Mouse (Mus musculus) forebrain, postnatal 0 days (tissue): Measurements from ENCODE around the gene Gm28308. TPM values are rescaled to one million over a fixed set of nuclear protein-coding genes. Genes with fewer than 3 reads are reported as not detected.
A peak's percentile ranks its signal among the peaks of the same experiment; 100 is the strongest.

Experiments
- ATAC-seq: fragments of 200-750 bp; cut with Nextera tagmentation; 2 replicates; pipeline ENCODE4 v1.8.0; 2017; ENCODE audit warnings: mild to moderate bottlenecking, moderate library complexity
- DNase-seq: peaks from one replicate; pipeline ENCODE4 v3.0.0-alpha.2; 2015
- H3K27ac ChIP-seq: fragments of 300-500 bp; sonication (generic); 2 replicates; pipeline ENCODE4 v1.5.1; 2014; ENCODE audit warnings: low read depth, mild to moderate bottlenecking, antibody characterized with exemption, low read length, moderate library complexity, mixed read lengths
- H3K27me3 ChIP-seq: fragments of 300-500 bp; sonication (generic); 2 replicates; pipeline ENCODE4 v1.6.1; 2014; ENCODE audit warnings: mild to moderate bottlenecking, low read length, mixed read lengths; ENCODE audit not compliant: insufficient read depth
- H3K36me3 ChIP-seq: fragments of 300-500 bp; sonication (generic); 2 replicates; pipeline ENCODE4 v1.6.1; 2014; ENCODE audit warnings: mild to moderate bottlenecking, moderate library complexity; ENCODE audit not compliant: insufficient read depth
- H3K4me1 ChIP-seq: fragments of 300-500 bp; sonication (generic); 2 replicates; pipeline ENCODE4 v1.6.1; 2014; ENCODE audit warnings: antibody characterized with exemption; ENCODE audit not compliant: insufficient read depth
- H3K4me2 ChIP-seq: fragments of 300-500 bp; sonication (generic); 2 replicates; pipeline ENCODE4 v1.6.1; 2014; ENCODE audit warnings: low read depth, mild to moderate bottlenecking, moderate library complexity
- H3K4me3 ChIP-seq: fragments of 300-500 bp; sonication (generic); 2 replicates; pipeline ENCODE4 v1.5.1; 2014; ENCODE audit warnings: low read depth, low read length, mixed read lengths
- H3K9ac ChIP-seq: fragments of 300-500 bp; sonication (generic); 2 replicates; pipeline ENCODE4 v1.6.1; 2014; ENCODE audit warnings: mild to moderate bottlenecking
- H3K9me3 ChIP-seq: fragments of 300-500 bp; sonication (generic); 2 replicates; pipeline ENCODE4 v1.6.1; 2016; ENCODE audit warnings: low read length
- CTCF ChIP-seq: sonication (generic); IDR thresholded peaks from 2 replicates; pipeline ENCODE4 v1.5.1; 2016; ENCODE audit warnings: antibody characterized with exemption, control low read depth, low read depth
- WGBS: fragments of 180-500 bp; shearing (Covaris S2); extraction: QIAGEN DNeasy Blood & Tissue Kit; methylation state at CpG from one replicate; pipeline ENCODE4 v1.1.7; 2014; 5-methylcytosine and 5-hydroxymethylcytosine counted together
- polyA plus RNA-seq: library from polyadenylated mRNA; unstranded; fragments of >200 nt; fragmentation: Nextera tagmentation; extraction: Ambion mirVana; gene quantifications from 2 replicates; pipeline ENCODE4 v1.2.1, GENCODE M21; 2015
- total RNA-seq: library from RNA; depleted of rRNA; stranded (reverse); fragments of >200 nt; gene quantifications from 2 replicates; pipeline ENCODE4 v1.2.3, GENCODE M21; 2014

Gene Gm28308
- total and polyA plus RNA-seq, 2 experiments from 2014 or later, result not detected

DNA sequence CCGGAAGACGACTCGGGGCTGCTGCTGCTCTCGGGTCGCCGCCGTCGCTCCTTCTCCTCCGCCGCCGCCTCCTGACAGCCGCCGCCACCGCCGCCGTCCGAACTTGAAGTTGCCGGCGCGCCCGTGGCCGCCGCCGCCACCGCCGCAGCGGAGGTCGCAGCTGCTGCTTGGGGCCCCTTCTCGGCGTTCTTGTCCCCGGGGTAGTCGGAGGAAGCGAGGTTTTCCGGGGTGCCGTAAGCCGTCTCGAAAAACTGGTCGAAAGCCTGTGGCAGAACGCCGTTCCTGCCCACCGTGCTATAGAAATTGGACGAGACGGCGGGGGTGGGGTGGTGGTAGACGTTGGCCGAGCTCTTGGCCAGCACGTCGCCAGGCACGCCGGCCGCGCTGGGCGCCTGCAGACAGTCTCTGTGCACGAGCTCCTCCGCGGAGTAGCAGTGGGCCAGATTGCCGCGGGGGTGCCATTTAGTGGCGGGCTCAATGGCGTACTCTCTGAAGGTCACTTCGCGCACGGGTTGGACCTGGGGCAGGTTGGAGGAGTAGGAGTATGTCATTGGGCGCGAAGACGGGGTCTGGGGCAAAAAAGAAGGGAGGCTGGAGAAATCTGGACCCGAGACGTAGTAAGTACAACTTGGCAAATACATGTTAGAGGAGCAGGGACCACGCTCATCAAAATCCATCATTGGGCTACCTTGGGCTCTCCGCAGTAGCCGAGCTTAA, 32.1 kb upstream of the Gm28308 start:
- H3K4me1 ChIP-seq, result no peaks in the 10 kb centered on the region
- H3K4me3 ChIP-seq, result no peak overlapping the region
- ATAC-seq (no peak), DNase-seq (no peak)
- H3K27ac ChIP-seq, result no peak overlapping the region
- H3K9ac ChIP-seq, result no peak overlapping the region
- no peak overlapping the region for H3K4me2 ChIP-seq
- no peaks in the 10 kb centered on the region for H3K9me3 ChIP-seq
- peaks cover 97% of the 10 kb centered on the region for H3K27me3 ChIP-seq
- TF ChIP-seq CTCF, result no peak
- H3K36me3 ChIP-seq, result no peaks in the 10 kb centered on the region
- WGBS, result 2% methylated on average over 71 of the region's 71 CpGs

- H3K36me3 ChIP-seq, result no peaks in the 10 kb centered on the region
- WGBS, result 1% methylated on average over 23 of the region's 23 CpGs
- TF ChIP-seq CTCF, result no peak
- H3K4me2 ChIP-seq, result no peak overlapping the region
- H3K4me3 ChIP-seq, result no peak overlapping the region
- H3K9ac ChIP-seq, result no peak overlapping the region
- no peak overlapping the region for H3K27ac ChIP-seq
- H3K4me1 ChIP-seq, result no peaks in the 10 kb centered on the region
- no peaks in the 10 kb centered on the region for H3K9me3 ChIP-seq
- no peak for ATAC-seq
- no peak for DNase-seq
- H3K27me3 ChIP-seq, result peaks cover 97% of the 10 kb centered on the region
Measured at GRCm38 (mm10) chr6:52244471-52245039, 31.4 kb upstream of the Gm28308 start.

GRCm38 (mm10) chr6:52243681-52244121, 30.6 kb upstream of the Gm28308 start:
- no peak for ATAC-seq
- Histone ChIP-seq H3K9me3 (no peaks in the 10 kb centered on the region), H3K36me3 (no peaks in the 10 kb centered on the region), H3K4me2 (no peak overlapping the region), H3K4me3 (no peak overlapping the region), H3K4me1 (no peaks in the 10 kb centered on the region), H3K27me3 (peaks cover 98% of the 10 kb centered on the region), H3K9ac (no peak overlapping the region), H3K27ac (no peak overlapping the region)
- no peak for TF ChIP-seq CTCF
- WGBS, result 1% methylated on average over 12 of the region's 12 CpGs
- DNase-seq, result no peak

GRCm38 (mm10) chr6:52242801-52243332, 29.7 kb upstream of the Gm28308 start:
- Histone ChIP-seq H3K27me3 (peaks cover 98% of the 10 kb centered on the region), H3K4me2 (no peak overlapping the region), H3K36me3 (no peaks in the 10 kb centered on the region), H3K27ac (no peak overlapping the region), H3K4me3 (no peak overlapping the region), H3K9ac (no peak overlapping the region), H3K9me3 (no peaks in the 10 kb centered on the region), H3K4me1 (no peaks in the 10 kb centered on the region)
- ATAC-seq (no peak), DNase-seq (no peak)
- 6% methylated on average over 4 of the region's 4 CpGs for WGBS
- no peak for TF ChIP-seq CTCF

DNA sequence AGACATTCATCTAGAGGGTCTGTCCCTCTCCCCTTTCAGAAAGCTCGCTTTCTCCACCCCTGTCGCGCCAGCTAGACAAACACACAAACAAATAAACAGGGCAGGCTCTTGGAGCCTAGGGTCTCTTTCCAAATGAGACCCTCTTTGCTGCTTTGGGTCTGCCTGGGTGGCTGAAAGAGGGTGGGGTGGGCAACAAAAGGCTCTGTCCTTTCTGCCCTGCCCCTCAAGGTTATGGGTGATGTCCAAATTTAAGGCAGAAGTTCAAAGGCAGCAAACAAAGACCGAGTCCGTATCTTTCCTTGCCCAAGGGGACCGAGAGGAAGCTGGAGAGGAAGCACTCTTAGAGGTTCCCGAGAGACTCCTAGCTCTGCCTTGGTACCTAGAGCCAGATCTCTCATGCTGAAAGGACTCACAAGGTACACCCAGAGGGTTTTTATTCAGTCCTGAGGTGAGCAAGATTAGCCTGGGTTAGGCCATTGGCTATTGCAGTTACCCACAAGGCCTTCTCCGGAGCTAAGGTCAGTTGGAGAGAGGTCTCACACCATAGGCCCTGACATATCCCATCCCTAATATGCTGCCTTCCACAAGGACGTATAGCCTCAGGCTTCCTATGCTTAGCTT, 28.0 kb upstream of the Gm28308 start:
- no peaks in the 10 kb centered on the region for H3K9me3 ChIP-seq
- WGBS, result 6% methylated on average over 9 of the region's 9 CpGs
- TF ChIP-seq CTCF, result no peak
- no peak overlapping the region for H3K4me2 ChIP-seq
- peaks cover 98% of the 10 kb centered on the region for H3K27me3 ChIP-seq
- ATAC-seq (no peak), DNase-seq (no peak)
- no peaks in the 10 kb centered on the region for H3K4me1 ChIP-seq
- H3K27ac ChIP-seq, result no peak overlapping the region
- H3K9ac ChIP-seq, result no peak overlapping the region
- no peak overlapping the region for H3K4me3 ChIP-seq
- no peaks in the 10 kb centered on the region for H3K36me3 ChIP-seq

- 2% methylated on average over 35 of the region's 35 CpGs for WGBS
- no peaks in the 10 kb centered on the region for H3K36me3 ChIP-seq
- TF ChIP-seq CTCF, result peak; percentile 68
- peak; percentile 75 for DNase-seq
- H3K4me2 ChIP-seq, result no peak within 1 kb of the TSS
- no peak within 1 kb of the TSS for H3K27ac ChIP-seq
- no peak within 1 kb of the TSS for H3K9ac ChIP-seq
- no peaks in the 10 kb centered on the region for H3K4me1 ChIP-seq
- peaks cover 98% of the 10 kb centered on the region for H3K27me3 ChIP-seq
- no peak; the same call in 1 of the 2 replicates for ATAC-seq
- H3K9me3 ChIP-seq, result no peaks in the 10 kb centered on the region
- H3K4me3 ChIP-seq, result no peak within 1 kb of the TSS
Measured at GRCm38 (mm10) chr6:52240389-52241000, 27.4 kb upstream of the Gm28308 start, which contains the start of gene Hoxa10. TSS of gene Hoxa10 (minus strand) at chr6:52240854.
